Mouse (Mus musculus) forebrain, embryonic 15.5 days (tissue): ENCODE results near the gene Spsb3. TPM values are rescaled to one million over a fixed set of nuclear protein-coding genes. Genes with fewer than 3 reads are reported as not detected.

Source experiments
- ATAC-seq: fragments of 200-750 bp; cut with Nextera tagmentation; replicated peaks from 2 replicates; pipeline ENCODE4 v1.8.0; 2017; ENCODE audit warnings: mild to moderate bottlenecking, moderate TSS enrichment, moderate library complexity
- H3K27ac ChIP-seq: fragments of 300-500 bp; sonication (generic); replicated peaks from 2 replicates; pipeline ENCODE4 v1.5.1; 2015; ENCODE audit warnings: mild to moderate bottlenecking, inconsistent platforms
- H3K27me3 ChIP-seq: fragments of 300-500 bp; sonication (generic); 2 replicates; pipeline ENCODE4 v1.6.1; 2015; ENCODE audit warnings: inconsistent platforms
- H3K36me3 ChIP-seq: fragments of 300-500 bp; sonication (generic); 2 replicates; pipeline ENCODE4 v1.6.1; 2015; ENCODE audit warnings: mild to moderate bottlenecking, inconsistent platforms
- H3K4me1 ChIP-seq: fragments of 300-500 bp; sonication (generic); 2 replicates; pipeline ENCODE4 v1.6.1; 2015; ENCODE audit warnings: inconsistent platforms
- H3K4me2 ChIP-seq: fragments of 300-500 bp; sonication (generic); replicated peaks from 2 replicates; pipeline ENCODE4 v1.6.1; 2015; ENCODE audit warnings: mild to moderate bottlenecking, inconsistent platforms
- H3K4me3 ChIP-seq: fragments of 300-500 bp; sonication (generic); 2 replicates; pipeline ENCODE4 v1.5.1; 2015; ENCODE audit warnings: mild to moderate bottlenecking, inconsistent platforms
- H3K9ac ChIP-seq: fragments of 300-500 bp; sonication (generic); replicated peaks from 2 replicates; pipeline ENCODE4 v1.6.1; 2015; ENCODE audit warnings: mild to moderate bottlenecking, inconsistent platforms
- H3K9me3 ChIP-seq: fragments of 300-500 bp; sonication (generic); 2 replicates; pipeline ENCODE4 v1.6.1; 2016; ENCODE audit warnings: inconsistent platforms
- WGBS: fragments of 180-500 bp; shearing (Covaris S2); methylation state at CpG from one replicate; pipeline ENCODE4 v1.1.7; 2015; ENCODE audit warnings: mixed read lengths; 5-methylcytosine and 5-hydroxymethylcytosine counted together
- polyA plus RNA-seq: library from polyadenylated mRNA; unstranded; fragments of >200 nt; fragmentation: Nextera tagmentation; extraction: Ambion mirVana; gene quantifications from 2 replicates; pipeline ENCODE4 v1.2.1, GENCODE M21; 2015

Spsb3 gene
- polyA plus RNA-seq, 1 experiment from 2014 or later, result 81.5 TPM

- no peaks in the 10 kb centered on the region for H3K9me3 ChIP-seq
- H3K4me1 ChIP-seq, result peaks cover 32% of the 10 kb centered on the region
- peak overlapping the region; percentile 90 for H3K4me2 ChIP-seq
- no peak for ATAC-seq
- peaks cover 6% of the 10 kb centered on the region; the same call in 1 of the 2 replicates for H3K36me3 ChIP-seq
- H3K4me3 ChIP-seq, result peak overlapping the region; percentile 84
- H3K27me3 ChIP-seq, result no peaks in the 10 kb centered on the region
- H3K27ac ChIP-seq, result peak overlapping the region; percentile 93
- 42% methylated on average over 6 of the region's 6 CpGs for WGBS
- peak overlapping the region; percentile 91 for H3K9ac ChIP-seq
Measured at GRCm38 (mm10) chr17:24937266-24937665, 50.8 kb downstream of the Spsb3 start.

Other genes starting within 250 kb of the Spsb3 start
- gene Slc9a3r2, start 236.3 kb upstream of the Spsb3 start, polyA plus RNA-seq, result 26.7 and 27.6 TPM in 2 replicates
- not detected in 2 replicates for gene Npw, start 228.2 kb upstream of the Spsb3 start, polyA plus RNA-seq
- gene Zfp598, start 217.0 kb upstream of the Spsb3 start, polyA plus RNA-seq, result 19.1 and 20.9 TPM in 2 replicates
- 134 and 145 TPM in 2 replicates for gene Syngr3, start 196.7 kb upstream of the Spsb3 start, polyA plus RNA-seq
- gene Gfer, start 190.5 kb upstream of the Spsb3 start, polyA plus RNA-seq, result 38.7 TPM in 2 replicates
- 1.4 and 2.0 TPM in 2 replicates for gene Noxo1, start 190.4 kb upstream of the Spsb3 start, polyA plus RNA-seq
- 79.5 and 83.9 TPM in 2 replicates for gene Tbl3, start 179.0 kb upstream of the Spsb3 start, polyA plus RNA-seq
- gene Rnf151, start 168.6 kb upstream of the Spsb3 start, polyA plus RNA-seq, result not detected in 2 replicates
- gene Rps2, start 168.5 kb upstream of the Spsb3 start, polyA plus RNA-seq, result 816 and 846 TPM in 2 replicates
- gene Ndufb10, start 162.2 kb upstream of the Spsb3 start, polyA plus RNA-seq, result 249 and 261 TPM in 2 replicates
- not detected in 2 replicates for gene Rpl3l, start 158.8 kb upstream of the Spsb3 start, polyA plus RNA-seq
- gene Msrb1, start 150.0 kb upstream of the Spsb3 start, polyA plus RNA-seq, result 20.5 and 22.5 TPM in 2 replicates
- not detected in 2 replicates for gene Hs3st6, start 133.7 kb upstream of the Spsb3 start, polyA plus RNA-seq
- gene Meiob, start 82.4 kb upstream of the Spsb3 start, polyA plus RNA-seq, result not detected in 2 replicates
- gene Hagh, start 46.5 kb upstream of the Spsb3 start, polyA plus RNA-seq, result 45.1 and 45.7 TPM in 2 replicates
- 16.0 and 16.8 TPM in 2 replicates for gene Fahd1, start 36.3 kb upstream of the Spsb3 start, polyA plus RNA-seq
- gene Igfals, start 20.6 kb upstream of the Spsb3 start, polyA plus RNA-seq, result 0.11 TPM in 1 of 2 replicates, not detected in the other
- 73.2 and 74.2 TPM in 2 replicates for gene Nubp2, start 294 bp upstream of the Spsb3 start, polyA plus RNA-seq
- 32.8 and 34.6 TPM in 2 replicates for gene Eme2, start 8.4 kb downstream of the Spsb3 start, polyA plus RNA-seq
- 77.6 and 82.2 TPM in 2 replicates for gene Mrps34, start 8.5 kb downstream of the Spsb3 start, polyA plus RNA-seq
- 69.6 and 72.6 TPM in 2 replicates for gene Nme3, start 9.9 kb downstream of the Spsb3 start, polyA plus RNA-seq
- gene Mapk8ip3, start 50.3 kb downstream of the Spsb3 start, polyA plus RNA-seq, result 89.4 and 90.6 TPM in 2 replicates
- 101 and 114 TPM in 2 replicates for gene Jpt2, start 74.0 kb downstream of the Spsb3 start, polyA plus RNA-seq
- gene Cramp1l, start 129.1 kb downstream of the Spsb3 start, polyA plus RNA-seq, result 7.6 and 8.5 TPM in 2 replicates
- 24.0 and 25.4 TPM in 2 replicates for gene Ift140, start 129.4 kb downstream of the Spsb3 start, polyA plus RNA-seq
- gene Tmem204, start 196.9 kb downstream of the Spsb3 start, polyA plus RNA-seq, result 10.5 and 11.5 TPM in 2 replicates
- gene Telo2, start 229.3 kb downstream of the Spsb3 start, polyA plus RNA-seq, result 54.6 and 57.2 TPM in 2 replicates
- gene Ptx4, start 234.1 kb downstream of the Spsb3 start, polyA plus RNA-seq, result not detected in 2 replicates
- 28.8 and 30.4 TPM in 2 replicates for gene Clcn7, start 246.7 kb downstream of the Spsb3 start, polyA plus RNA-seq